8 mouse cellular contexts compared by ENCODE assay signal in the genomic region with DNA sequence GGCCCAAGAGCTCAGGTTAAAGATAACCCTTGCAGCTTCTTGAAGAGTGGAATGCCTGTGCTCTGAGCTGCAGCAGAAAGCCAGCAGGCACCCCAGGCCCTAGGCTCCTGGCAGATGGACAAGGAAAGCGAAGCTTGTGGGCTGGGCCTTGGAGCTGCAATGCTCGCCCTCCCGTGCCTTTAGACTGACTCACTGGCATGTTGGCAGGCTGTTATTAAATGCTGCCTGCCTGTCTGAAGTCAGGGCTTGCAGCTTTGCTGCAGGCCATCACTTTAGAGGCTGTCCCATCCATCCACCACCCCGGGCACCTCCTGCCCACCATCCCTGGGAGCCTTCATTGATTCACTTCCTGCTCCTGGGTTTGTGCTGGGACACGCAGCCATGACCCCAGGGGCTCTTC. TPM values are rescaled to one million over a fixed set of nuclear protein-coding genes. Genes with fewer than 3 reads are reported as not detected.
DNase-seq lines count a peak whose midpoint lies in the region; TF ChIP-seq lines count a peak whose summit lies in the region.

No protein-coding gene starts in this region.

- peak overlapping the region; percentile 35 for H3K27ac ChIP-seq in embryonic fibroblast, embryonic 13.5 days (ENCODE audit: insufficient read depth, low read length)

- DNase-seq in kidney, adult 11 months, result peak; percentile 47
- DNase-seq in kidney, adult 9 months, result no peak
- DNase-seq in heart, postnatal 14 days, result peak; percentile 48 to 66
- peak; percentile 39 for DNase-seq in lung, postnatal 14 days
- no peak for DNase-seq in layer of hippocampus, adult 8-10 months (ENCODE audit: low spot score in 2 of 2)
- DNase-seq in embryo, embryonic 9.5 days (ENCODE audit: extremely low spot score), result no peak
- no peak for DNase-seq in left cerebral cortex, postnatal 36 days (ENCODE audit: low spot score in 2 of 2)

- intact Hi-C loops in heart, postnatal 14 days (cut with DNase I), result no loop called here
- intact Hi-C loops in left cerebral cortex, postnatal 36 days (cut with DNase I), result no loop called here

- peaks cover 11% of the 10 kb centered on the region for H3K4me1 ChIP-seq in embryonic fibroblast, embryonic 13.5 days (ENCODE audit: control insufficient read depth, insufficient read depth, low read length)

- no peak for TF ChIP-seq POLR2A in embryonic fibroblast, embryonic 13.5 days (IDR thresholded peaks at IDR 0.05; ENCODE audit: low read depth, low read length)

- TF ChIP-seq CTCF in embryonic fibroblast, embryonic 13.5 days (IDR thresholded peaks at IDR 0.05; ENCODE audit: borderline replicate concordance, insufficient read depth, low read length), result no peak

- no peak overlapping the region for H3K4me3 ChIP-seq in embryonic fibroblast, embryonic 13.5 days (ENCODE audit: insufficient read depth, low read length)

RNA-seq across cellular contexts. Expression of gene Slc7a1, which starts 44.0 kb away (rescaled TPM):
- polyA plus RNA-seq in embryonic fibroblast, embryonic 13.5 days (2011; ENCODE audit: insufficient read length, low read depth, missing spikeins), result 61.1 and 63.0 TPM in 2 replicates
- total RNA-seq in heart, postnatal 14 days (2021), result 10 to 100 TPM; 16.2 to 17.7 TPM
- total RNA-seq in layer of hippocampus, adult 8-10 months (2022), result 10 to 100 TPM; 22.9 to 24.3 (median 23.5) TPM
- 10 to 100 TPM; 28.1 to 28.5 TPM for total RNA-seq in left cerebral cortex, postnatal 36 days (2021)

Comparison
In these comparisons a context has a peak if more than half of its experiments do, and no peak if none do; other contexts are left out.
1. DNase-seq: peak in kidney, adult 11 months (single experiment), heart, postnatal 14 days (2 of 2) and lung, postnatal 14 days (single experiment); none in kidney, adult 9 months (single experiment), layer of hippocampus, adult 8-10 months (0 of 2), embryo, embryonic 9.5 days (single experiment) and left cerebral cortex, postnatal 36 days (0 of 2).